Mouse (Mus musculus): ENCODE results near the gene Saal1. TPM values are rescaled to one million over a fixed set of nuclear protein-coding genes. Genes with fewer than 3 reads are reported as not detected.

Gene Saal1
- total RNA-seq, 2 experiments from 2014 or later = 8.8 to 9.3 TPM

GRCm38 (mm10) chr7:46648431-46649140 is 61.9 kb downstream of the Saal1 start:
- TF ChIP-seq CTCF (IDR thresholded peaks at IDR 0.05) = no peak
- peak overlapping the region; percentile 54; the same call in 1 of the 2 replicates for H3K27ac ChIP-seq
- DNase-seq (ENCODE audit: extremely low spot score in 1 of 2, low spot score in 2 of 2) = no peak
- H3K4me3 ChIP-seq = no peak overlapping the region
- intact Hi-C loops (cut with DNase I) = loop anchor here (5.0 kb wide), 1 partner anchor 124 kb away; no protein-coding TSS in a partner anchor

DNA sequence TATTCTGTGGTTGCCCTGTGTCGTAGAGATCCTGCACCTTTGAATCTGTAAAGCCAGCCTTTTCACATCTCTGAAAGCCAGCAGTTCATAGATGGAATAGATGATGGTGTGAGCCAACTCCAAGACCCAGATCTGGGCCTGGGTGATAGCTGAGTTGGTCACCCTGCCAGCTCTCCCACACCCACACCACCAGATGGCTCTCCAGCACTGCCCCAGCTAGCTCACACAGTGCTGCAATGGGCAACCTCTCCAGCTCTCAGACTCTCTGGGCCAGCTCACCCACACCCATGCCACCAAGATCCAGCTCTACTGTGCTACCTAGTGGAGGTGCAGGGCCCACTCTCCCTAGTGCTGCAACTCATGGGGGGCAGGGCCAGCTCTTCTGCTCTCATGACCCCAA is 67.3 kb downstream of the Saal1 start:
- peak in 1 of 2 experiments; percentile 47 for DNase-seq (ENCODE audit: extremely low spot score in 1 of 2, low spot score in 2 of 2)
- intact Hi-C loops (cut with DNase I) = no loop called here
- peak; percentile 39 for TF ChIP-seq CTCF (IDR thresholded peaks at IDR 0.05)

DNA sequence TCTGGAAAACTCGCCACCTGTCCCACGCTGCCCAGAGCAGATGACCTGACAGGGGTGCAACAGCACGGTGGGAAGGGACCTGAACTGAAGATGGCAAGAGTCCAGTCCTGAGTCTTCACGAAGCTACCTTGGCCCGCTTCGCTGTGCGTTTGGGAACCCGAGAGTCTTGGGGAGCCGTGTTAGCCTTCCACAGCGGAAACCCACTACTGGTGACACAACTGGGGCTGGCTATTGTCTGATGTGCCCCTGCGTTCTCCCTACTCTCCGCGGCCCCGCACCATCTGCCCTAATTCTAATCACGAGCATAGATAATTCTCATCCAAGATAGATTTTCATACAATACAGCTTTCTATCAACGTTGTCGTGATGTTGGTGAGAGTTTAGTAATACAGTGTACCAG is 70.4 kb downstream of the Saal1 start:
- Histone ChIP-seq H3K27ac (peak overlapping the region; percentile 93), H3K4me3 (peak overlapping the region; percentile 67)
- TF ChIP-seq CTCF (IDR thresholded peaks at IDR 0.05) = no peak
- no peak for DNase-seq (ENCODE audit: extremely low spot score in 1 of 2, low spot score in 2 of 2)
- intact Hi-C loops (cut with DNase I) = no loop called here

More for the DNA sequence above, 67.3 kb downstream of the Saal1 start:
- Histone ChIP-seq H3K4me3 (no peak overlapping the region), H3K27ac (no peak overlapping the region)

GRCm38 (mm10) chr7:46639692-46640031 is 70.8 kb downstream of the Saal1 start, which contains the start of gene Sergef:
Gene Sergef (minus strand): TSS chr7:46639807.
- intact Hi-C loops (cut with DNase I) = loop anchor here (2.0 kb wide), 1 partner anchor 71 kb away; the partner anchor contains the start of gene Saal1
- peak within 1 kb of the TSS; percentile 93 for H3K27ac ChIP-seq
- peak within 1 kb of the TSS; percentile 67 for H3K4me3 ChIP-seq
- TF ChIP-seq CTCF (IDR thresholded peaks at IDR 0.05) = no peak; the same call in 1 of the 2 replicates
- peak; percentile 89 to 90 for DNase-seq (ENCODE audit: extremely low spot score in 1 of 2, low spot score in 2 of 2)

DNA sequence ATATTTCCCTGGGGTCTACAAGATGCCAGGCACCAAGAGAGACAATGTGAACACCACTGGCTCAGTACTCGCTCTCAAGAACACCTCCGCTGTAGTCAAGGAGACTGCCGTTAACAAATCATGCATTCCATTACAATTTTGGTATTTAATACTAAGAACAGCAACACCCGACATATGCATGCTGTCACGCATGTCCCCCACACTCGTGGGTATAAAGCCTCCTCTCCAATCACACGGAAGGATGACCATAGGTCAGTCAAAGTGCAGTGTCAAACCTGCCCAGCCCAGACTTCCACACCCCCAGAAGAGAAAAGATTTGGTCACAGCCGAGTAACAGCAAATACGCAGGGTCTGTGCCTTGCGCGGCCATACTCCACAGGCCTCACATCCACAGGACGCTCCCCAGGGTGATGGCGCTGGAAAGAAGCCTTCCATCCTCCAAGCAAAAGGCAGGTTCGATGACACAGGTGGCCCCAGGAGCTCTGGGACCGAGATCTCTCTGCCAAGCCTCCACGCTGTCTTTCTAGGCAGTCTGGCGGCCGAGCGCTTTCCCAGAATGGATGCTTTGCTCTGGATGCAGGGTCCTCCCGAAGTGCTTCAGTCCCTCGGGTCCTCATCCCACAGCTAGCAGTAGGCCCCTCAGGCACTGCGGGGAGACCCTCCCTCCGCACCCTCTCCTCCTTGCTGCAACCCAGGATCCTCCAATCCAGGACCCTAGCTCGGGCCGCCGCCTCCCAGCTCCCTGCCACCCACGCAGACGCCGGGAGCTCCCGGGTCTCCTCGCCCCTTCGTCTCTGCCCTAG is 71.4 kb downstream of the Saal1 start:
- Histone ChIP-seq H3K27ac (peak overlapping the region; percentile 93), H3K4me3 (peak overlapping the region; percentile 67)
- DNase-seq (ENCODE audit: extremely low spot score in 1 of 2, low spot score in 2 of 2) = peak in 1 of 2 experiments; percentile 27
- intact Hi-C loops (cut with DNase I) = loop anchor here (2.0 kb wide), 1 partner anchor 72 kb away; the partner anchor contains the start of gene Saal1
- no peak for TF ChIP-seq CTCF (IDR thresholded peaks at IDR 0.05)

Other genes with a start within 250 kb of the Saal1 start
- 10 to 100 TPM; 74.5 to 77.3 TPM for gene Sergef, start 70.9 kb downstream of the Saal1 start, total RNA-seq (2021)
- gene Tph1, start 38.1 kb downstream of the Saal1 start, total RNA-seq (2021) = not detected
- gene Saa3, start 5.0 kb upstream of the Saal1 start, total RNA-seq (2021) = not detected
- not detected for gene Saa4, start 21.9 kb upstream of the Saal1 start, total RNA-seq (2021)
- not detected for gene Saa1, start 32.3 kb upstream of the Saal1 start, total RNA-seq (2021)
- not detected for gene Saa2, start 41.1 kb upstream of the Saal1 start, total RNA-seq (2021)
- gene Hps5, start 85.4 kb upstream of the Saal1 start, total RNA-seq (2021) = 10 to 100 TPM; 14.6 to 16.8 TPM
- 10 to 100 TPM; 34.3 to 36.4 TPM for gene Gtf2h1, start 85.4 kb upstream of the Saal1 start, total RNA-seq (2021)
- gene Ldha, start 130.8 kb upstream of the Saal1 start, total RNA-seq (2021) = 100 to 1,000 TPM; 342 to 356 TPM
- gene Ldhc, start 150.5 kb upstream of the Saal1 start, total RNA-seq (2021) = not detected
- gene Tsg101, start 209.3 kb upstream of the Saal1 start, total RNA-seq (2021) = 10 to 100 TPM; 74.9 to 76.2 TPM
- gene Uevld, start 247.8 kb upstream of the Saal1 start, total RNA-seq (2021) = 10 to 100 TPM; 11.7 to 13.2 TPM

Data from left cerebral cortex, adult 2 months (tissue).